Mouse (Mus musculus) midbrain, embryonic 10.5 days (tissue): ENCODE results near the gene Iars2. TPM values are rescaled to one million over a fixed set of nuclear protein-coding genes. Genes with fewer than 3 reads are reported as not detected.
A peak's percentile ranks its signal among the peaks of the same experiment; 100 is the strongest.

ENCODE experiments used
- microRNA counts: library from miRNA; unstranded; fragments of <30 nt; microRNA quantifications from one replicate; lab custom pipeline; 2017
- microRNA-seq: library from miRNA; unstranded; fragments of <30 nt; microRNA quantifications from one replicate; pipeline ENCODE4, GENCODE M21; 2017
- polyA plus RNA-seq: library from polyadenylated mRNA; unstranded; fragments of >200 nt; fragmentation: Nextera tagmentation; extraction: Ambion mirVana; gene quantifications from 2 replicates; pipeline ENCODE4 v1.2.1, GENCODE M21; 2016

Iars2 gene
- polyA plus RNA-seq, 1 experiment from 2014 or later, result 25.7 TPM

MicroRNAs within 50 kb of the gene (microRNA counts, 519-probe panel; counts per million panel counts)
- microRNA mmu-miR-194 (lab: Ali Mortazavi, UCI) (not detected), microRNA mmu-miR-664 (lab: Ali Mortazavi, UCI) (not detected)

Small RNAs within 50 kb of the gene (microRNA-seq; reads per million reads assigned to microRNA genes)
- gene Mir194-1 (0.90 reads per million), gene Mir215 (not detected), gene Mir664 (6.0 reads per million, percentile 14 among the genes with 10 or more reads in this experiment)

Other genes with a start within 250 kb of the Iars2 start
- 19.5 and 21.4 TPM in 2 replicates for gene Rab3gap2, start 125.3 kb downstream of the Iars2 start, polyA plus RNA-seq
- 30.7 and 31.8 TPM in 2 replicates for gene Bpnt1, start 2.8 kb upstream of the Iars2 start, polyA plus RNA-seq
- gene Eprs, start 33.6 kb upstream of the Iars2 start, polyA plus RNA-seq, result 152 and 157 TPM in 2 replicates
- 1.3 and 1.4 TPM in 2 replicates for gene Slc30a10, start 125.5 kb upstream of the Iars2 start, polyA plus RNA-seq